Mouse (Mus musculus): ENCODE data around the gene Gm20521.

Gm20521 gene

DNA sequence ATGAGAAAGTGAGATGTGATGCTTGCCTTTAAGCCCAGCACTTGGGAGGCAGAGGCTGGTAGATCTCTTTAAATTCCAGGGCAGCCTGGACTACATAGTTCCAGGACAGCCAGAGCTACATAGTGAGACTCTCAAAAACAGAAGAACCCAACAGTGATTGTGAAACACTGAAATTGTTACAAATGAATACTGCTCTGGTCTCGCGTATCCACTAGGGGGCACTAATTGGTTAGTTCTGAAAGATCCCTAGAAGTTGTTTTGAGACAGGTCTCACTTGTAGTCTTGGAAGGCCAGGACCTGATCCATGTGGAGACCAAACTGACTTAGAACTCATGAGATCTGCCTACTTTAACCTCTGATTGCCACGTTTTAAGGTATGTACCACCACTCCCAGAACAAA lies 17.1 kb downstream of the Gm20521 start:
- no peak overlapping the region for H3K4me3 ChIP-seq (replicated peaks; ENCODE audit: low read length)
- H3K4me1 ChIP-seq (replicated peaks; ENCODE audit: low read depth, low read length): peaks cover 47% of the 10 kb centered on the region
- H3K9me3 ChIP-seq (ENCODE audit: low read length): no peaks in the 10 kb centered on the region
- peaks cover 40% of the 10 kb centered on the region for H3K36me3 ChIP-seq (ENCODE audit: insufficient read depth, low read length)
- TF ChIP-seq POU5F1 (IDR thresholded peaks at IDR 0.05; ENCODE audit: borderline replicate concordance, low read length): no peak
- TF ChIP-seq CTCF (conservative IDR thresholded peaks at IDR 0.05; ENCODE audit: low read length): peak; percentile 55
- TF ChIP-seq NANOG (IDR thresholded peaks at IDR 0.05; ENCODE audit: borderline replicate concordance, low read length): no peak
- no peaks in the 10 kb centered on the region for H3K27me3 ChIP-seq (ENCODE audit: insufficient read depth, low read length)

DNA sequence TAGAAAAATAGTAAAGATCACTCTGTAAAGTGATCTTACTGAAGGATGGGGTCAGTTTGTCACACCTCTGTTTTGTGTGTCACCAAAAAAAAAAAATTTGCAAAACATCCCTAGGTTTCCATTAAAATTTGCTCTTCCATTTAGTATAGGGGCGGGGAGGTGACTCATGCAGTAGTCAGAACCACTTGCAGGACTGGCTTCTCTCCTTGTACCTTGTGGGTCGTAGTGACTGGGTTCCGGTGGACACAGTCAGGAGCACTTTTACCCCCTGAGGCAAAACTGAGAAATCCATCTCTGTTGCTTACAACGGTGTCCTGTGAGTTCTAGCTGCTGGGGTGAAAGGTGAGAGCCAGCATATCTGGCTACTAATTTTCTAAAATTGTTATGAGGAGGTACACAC lies 20.4 kb downstream of the Gm20521 start:
- peaks cover 13% of the 10 kb centered on the region for H3K36me3 ChIP-seq (ENCODE audit: insufficient read depth, low read length)
- H3K9me3 ChIP-seq (ENCODE audit: low read length): no peaks in the 10 kb centered on the region
- TF ChIP-seq NANOG (IDR thresholded peaks at IDR 0.05; ENCODE audit: borderline replicate concordance, low read length): no peak
- no peak for TF ChIP-seq CTCF (conservative IDR thresholded peaks at IDR 0.05; ENCODE audit: low read length)
- TF ChIP-seq POU5F1 (IDR thresholded peaks at IDR 0.05; ENCODE audit: borderline replicate concordance, low read length): no peak
- peaks cover 9% of the 10 kb centered on the region for H3K27me3 ChIP-seq (ENCODE audit: insufficient read depth, low read length)
- no peak overlapping the region for H3K4me3 ChIP-seq (replicated peaks; ENCODE audit: low read length)
- peaks cover 34% of the 10 kb centered on the region for H3K4me1 ChIP-seq (replicated peaks; ENCODE audit: low read depth, low read length)

DNA sequence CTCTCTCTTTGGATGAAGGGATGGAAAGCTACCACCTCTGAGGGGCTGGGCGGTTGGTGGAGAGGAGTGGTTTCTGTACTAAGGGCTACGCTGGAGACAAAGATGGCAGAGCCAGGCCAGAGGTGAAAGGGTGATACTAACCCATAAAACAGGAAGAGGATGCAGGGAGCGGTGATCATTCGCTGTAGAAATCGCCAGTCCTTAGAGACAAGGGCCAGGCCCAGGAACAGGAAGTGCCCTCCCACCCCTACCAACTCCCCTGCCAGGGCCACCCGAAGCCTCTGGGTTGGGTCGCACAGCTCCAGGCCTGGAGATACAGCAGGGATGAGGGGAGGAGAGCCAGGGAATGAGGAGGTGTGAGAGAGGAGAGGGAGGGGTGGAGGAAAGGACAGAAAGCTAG lies 25.4 kb downstream of the Gm20521 start:
- peaks cover 55% of the 10 kb centered on the region for H3K27me3 ChIP-seq (ENCODE audit: insufficient read depth, low read length)
- TF ChIP-seq POU5F1 (IDR thresholded peaks at IDR 0.05; ENCODE audit: borderline replicate concordance, low read length) (no peak), NANOG (IDR thresholded peaks at IDR 0.05; ENCODE audit: borderline replicate concordance, low read length) (no peak), CTCF (conservative IDR thresholded peaks at IDR 0.05; ENCODE audit: low read length) (no peak)
- peaks cover 6% of the 10 kb centered on the region; the same call in 1 of the 2 replicates for H3K36me3 ChIP-seq (ENCODE audit: insufficient read depth, low read length)
- no peak overlapping the region for H3K4me3 ChIP-seq (replicated peaks; ENCODE audit: low read length)
- no peaks in the 10 kb centered on the region for H3K9me3 ChIP-seq (ENCODE audit: low read length)
- H3K4me1 ChIP-seq (replicated peaks; ENCODE audit: low read depth, low read length): peaks cover 38% of the 10 kb centered on the region

DNA sequence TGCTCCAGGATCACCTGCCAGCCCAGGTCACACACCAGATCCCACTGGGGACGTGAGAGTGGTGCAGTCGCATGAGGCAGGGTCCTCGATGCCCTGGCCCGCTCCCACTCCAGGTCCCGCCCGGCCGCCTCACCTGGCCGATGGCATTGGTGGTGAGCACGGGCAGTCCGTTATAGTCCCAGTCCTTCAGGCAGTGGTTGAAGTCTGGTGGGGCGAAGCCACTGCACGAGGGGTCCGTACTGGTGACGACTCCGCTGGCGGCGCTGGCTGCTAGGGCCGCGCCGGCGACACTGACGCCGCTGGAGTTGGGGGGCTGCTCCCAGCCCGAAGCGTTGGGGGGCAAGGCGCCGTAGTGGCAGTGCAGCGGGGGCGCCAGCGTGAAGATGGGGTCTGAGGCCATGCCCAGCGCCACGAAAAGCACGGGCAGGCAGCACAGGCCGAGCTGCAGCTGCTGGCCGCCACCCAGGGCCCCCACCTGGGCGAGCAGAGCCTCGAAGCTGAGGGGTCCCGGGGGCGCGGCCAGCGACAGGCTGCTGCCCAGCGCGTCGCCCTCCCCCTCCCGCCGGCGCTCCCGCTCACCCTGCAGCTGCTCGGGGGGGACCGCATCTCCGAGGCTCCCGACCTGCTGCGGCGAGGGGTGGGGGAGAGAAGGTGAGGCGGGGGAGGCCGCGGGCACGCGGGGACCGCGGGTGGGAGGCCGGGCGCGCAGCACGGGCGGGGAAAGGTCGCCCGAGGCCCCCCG lies 29.0 kb downstream of the Gm20521 start:
- peaks cover 33% of the 10 kb centered on the region for H3K4me1 ChIP-seq (replicated peaks; ENCODE audit: low read depth, low read length)
- TF ChIP-seq NANOG (IDR thresholded peaks at IDR 0.05; ENCODE audit: borderline replicate concordance, low read length) (no peak), CTCF (conservative IDR thresholded peaks at IDR 0.05; ENCODE audit: low read length) (no peak), POU5F1 (IDR thresholded peaks at IDR 0.05; ENCODE audit: borderline replicate concordance, low read length) (no peak)
- H3K36me3 ChIP-seq (ENCODE audit: insufficient read depth, low read length): peaks cover 23% of the 10 kb centered on the region
- H3K9me3 ChIP-seq (ENCODE audit: low read length): no peaks in the 10 kb centered on the region
- H3K27me3 ChIP-seq (ENCODE audit: insufficient read depth, low read length): peaks cover 72% of the 10 kb centered on the region
- H3K4me3 ChIP-seq (replicated peaks; ENCODE audit: low read length): peak overlapping the region; percentile 85

DNA sequence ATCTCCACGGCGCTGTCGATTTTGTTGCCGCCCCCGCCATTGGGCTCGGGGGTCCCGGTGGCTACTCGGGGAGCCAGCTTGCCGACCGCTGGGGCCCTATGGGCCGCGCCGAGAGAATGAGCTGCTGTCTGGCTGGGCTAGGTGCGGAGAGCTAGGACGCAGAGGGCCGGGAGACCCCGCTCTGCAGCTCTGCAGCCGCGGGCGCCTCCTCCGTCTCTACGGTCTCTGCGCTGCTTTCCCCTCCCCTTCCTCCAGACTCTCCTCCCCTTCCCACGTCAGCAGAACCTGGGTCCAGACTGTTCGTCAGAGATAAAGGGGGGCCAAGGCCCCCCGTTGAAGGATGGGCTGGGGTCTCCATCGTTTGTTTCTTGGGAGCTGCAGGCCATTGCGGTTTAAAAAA lies 29.6 kb downstream of the Gm20521 start, which contains the start of gene Slc22a17:
Gene Slc22a17 (minus strand): TSS at position 247 of the 400 bp plus-strand sequence.
- Histone ChIP-seq H3K4me1 (replicated peaks; ENCODE audit: low read depth, low read length) (peaks cover 27% of the 10 kb centered on the region), H3K4me3 (replicated peaks; ENCODE audit: low read length) (peak within 1 kb of the TSS; percentile 85), H3K27me3 (ENCODE audit: insufficient read depth, low read length) (peaks cover 69% of the 10 kb centered on the region), H3K9me3 (ENCODE audit: low read length) (no peaks in the 10 kb centered on the region), H3K36me3 (ENCODE audit: insufficient read depth, low read length) (peaks cover 25% of the 10 kb centered on the region)
- no peak for TF ChIP-seq CTCF (conservative IDR thresholded peaks at IDR 0.05; ENCODE audit: low read length)
- no peak for TF ChIP-seq POU5F1 (IDR thresholded peaks at IDR 0.05; ENCODE audit: borderline replicate concordance, low read length)
- no peak for TF ChIP-seq NANOG (IDR thresholded peaks at IDR 0.05; ENCODE audit: borderline replicate concordance, low read length)

DNA sequence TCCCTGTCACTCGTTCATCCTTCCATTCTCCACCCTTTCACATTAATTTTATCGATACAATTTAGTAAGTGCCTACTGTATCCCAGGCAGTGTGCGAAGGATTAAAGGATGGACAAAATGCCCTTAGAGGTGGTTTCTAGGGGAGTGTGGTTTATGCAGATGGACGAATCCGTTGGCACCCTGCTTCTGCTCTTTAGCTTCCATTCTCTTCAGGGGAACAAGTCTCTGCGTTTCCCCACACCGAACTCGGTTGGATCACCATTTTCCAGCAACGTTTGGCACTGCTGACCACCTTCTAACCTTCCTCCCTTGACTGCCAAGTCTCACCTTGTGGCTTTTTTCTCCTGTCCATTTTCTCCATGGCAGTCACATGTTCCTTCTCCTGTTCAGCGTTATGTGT lies 30.1 kb downstream of the Gm20521 start:
- TF ChIP-seq POU5F1 (IDR thresholded peaks at IDR 0.05; ENCODE audit: borderline replicate concordance, low read length) (no peak), CTCF (conservative IDR thresholded peaks at IDR 0.05; ENCODE audit: low read length) (no peak)
- peaks cover 65% of the 10 kb centered on the region for H3K27me3 ChIP-seq (ENCODE audit: insufficient read depth, low read length)
- no peaks in the 10 kb centered on the region for H3K9me3 ChIP-seq (ENCODE audit: low read length)
- peaks cover 23% of the 10 kb centered on the region for H3K4me1 ChIP-seq (replicated peaks; ENCODE audit: low read depth, low read length)
- H3K36me3 ChIP-seq (ENCODE audit: insufficient read depth, low read length): peaks cover 25% of the 10 kb centered on the region
- peak overlapping the region; percentile 85 for H3K4me3 ChIP-seq (replicated peaks; ENCODE audit: low read length)

DNA sequence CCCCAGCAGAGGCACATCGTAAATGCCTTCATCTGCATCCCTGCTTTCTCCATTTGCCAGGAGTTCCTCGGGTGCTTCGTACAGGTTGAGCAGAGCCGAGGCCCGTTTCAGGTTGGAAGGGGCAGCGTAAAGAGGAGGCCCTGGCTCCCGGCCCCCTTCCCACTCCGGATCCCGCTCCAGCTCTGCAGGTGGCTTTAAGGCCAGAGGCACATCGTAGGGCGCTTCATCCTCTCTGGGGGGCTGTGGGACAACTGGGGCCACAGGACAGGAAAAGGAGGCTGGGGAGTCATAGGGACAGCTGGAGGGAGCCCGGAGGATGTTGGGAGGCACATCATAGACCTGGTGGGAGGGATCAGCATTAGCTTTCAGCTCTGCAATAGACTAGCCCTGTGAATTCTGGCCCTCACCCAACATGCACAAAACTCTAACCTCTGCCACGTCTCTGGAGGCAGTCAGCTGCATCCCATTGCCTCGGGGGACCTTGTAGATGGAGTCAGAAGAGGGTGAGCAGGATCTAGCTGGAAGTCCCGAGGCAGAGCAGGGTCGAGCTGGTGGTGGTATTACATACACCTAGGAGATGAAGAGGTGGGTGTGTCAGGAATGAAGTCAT lies 36.9 kb downstream of the Gm20521 start:
- peaks cover 18% of the 10 kb centered on the region for H3K27me3 ChIP-seq (ENCODE audit: insufficient read depth, low read length)
- no peaks in the 10 kb centered on the region for H3K9me3 ChIP-seq (ENCODE audit: low read length)
- H3K4me3 ChIP-seq (replicated peaks; ENCODE audit: low read length): no peak overlapping the region; the same call in 1 of the 2 replicates
- H3K4me1 ChIP-seq (replicated peaks; ENCODE audit: low read depth, low read length): peaks cover 39% of the 10 kb centered on the region
- peaks cover 68% of the 10 kb centered on the region for H3K36me3 ChIP-seq (ENCODE audit: insufficient read depth, low read length)
- no peak for TF ChIP-seq POU5F1 (IDR thresholded peaks at IDR 0.05; ENCODE audit: borderline replicate concordance, low read length)
- TF ChIP-seq NANOG (IDR thresholded peaks at IDR 0.05; ENCODE audit: borderline replicate concordance, low read length): no peak
- TF ChIP-seq CTCF (conservative IDR thresholded peaks at IDR 0.05; ENCODE audit: low read length): no peak

DNA sequence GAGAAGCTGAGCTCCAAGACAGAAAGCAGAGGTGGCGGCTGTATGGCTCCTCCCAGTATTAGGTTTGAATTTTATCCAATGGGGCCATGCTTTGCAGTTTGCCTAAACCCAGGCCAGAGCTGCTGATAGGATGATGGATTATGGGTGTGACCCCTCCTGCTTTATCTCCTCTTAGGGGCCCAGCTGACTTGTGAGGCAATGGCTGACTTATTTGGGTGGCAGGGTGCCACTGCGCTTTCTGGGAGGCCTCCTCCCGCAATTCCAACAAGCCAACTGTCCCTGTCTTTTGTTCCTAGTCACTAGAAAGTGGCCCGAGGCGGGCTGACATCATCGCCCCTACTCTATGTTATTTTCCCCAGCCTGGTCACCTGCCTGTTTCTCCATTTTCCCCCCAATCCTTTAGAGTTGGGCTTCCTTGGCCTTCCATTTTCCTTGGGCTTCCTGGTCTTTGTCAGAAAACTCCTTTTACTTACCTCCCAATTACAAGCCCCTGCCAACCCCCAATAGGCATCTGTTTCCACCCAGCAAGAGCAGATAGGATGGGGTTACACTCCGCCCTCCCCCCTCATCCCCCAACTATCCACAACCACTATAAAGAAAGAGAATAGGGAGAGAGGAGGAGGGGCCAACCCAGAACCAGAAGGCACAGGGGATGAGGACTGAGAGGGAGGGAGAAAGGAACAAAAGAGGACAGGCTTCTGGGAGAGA lies 41.6 kb downstream of the Gm20521 start:
- Histone ChIP-seq H3K9me3 (ENCODE audit: low read length) (no peaks in the 10 kb centered on the region), H3K36me3 (ENCODE audit: insufficient read depth, low read length) (peaks cover 28% of the 10 kb centered on the region), H3K4me3 (replicated peaks; ENCODE audit: low read length) (peak overlapping the region; percentile 87), H3K27me3 (ENCODE audit: insufficient read depth, low read length) (peaks cover 41% of the 10 kb centered on the region), H3K4me1 (replicated peaks; ENCODE audit: low read depth, low read length) (peaks cover 66% of the 10 kb centered on the region)
- no peak for TF ChIP-seq NANOG (IDR thresholded peaks at IDR 0.05; ENCODE audit: borderline replicate concordance, low read length)
